Mouse (Mus musculus): ENCODE results near the gene Sirt2.

GRCm38 (mm10) chr7:28727649-28728340, 38.7 kb upstream of the Sirt2 start:
- no peak for TF ChIP-seq POLR2A (IDR thresholded peaks at IDR 0.05; ENCODE audit: low read depth, low read length)
- peak; percentile 52; the same call in 1 of the 2 replicates for TF ChIP-seq CTCF (IDR thresholded peaks at IDR 0.05; ENCODE audit: borderline replicate concordance, insufficient read depth, low read length)

Measured in embryonic fibroblast, embryonic 13.5 days (primary cell).